Mouse (Mus musculus): ENCODE results near the gene Adh7.

The Adh7 gene

GRCm38 (mm10) chr3:138217631-138218264 is at the start of gene Adh7:
Gene Adh7 (plus strand): TSS chr3:138217760.
- DNase-seq (ENCODE audit: low spot score in 2 of 2): no peak

- DNase-seq (ENCODE audit: low spot score in 2 of 2): no peak
Observed at GRCm38 (mm10) chr3:138173291-138173690, 44.3 kb upstream of the Adh7 start.

- DNase-seq (ENCODE audit: low spot score in 2 of 2): no peak
Observed at GRCm38 (mm10) chr3:138175551-138175950, 42.0 kb upstream of the Adh7 start.

- no peak for DNase-seq (ENCODE audit: low spot score in 2 of 2)
Observed at GRCm38 (mm10) chr3:138182019-138182418, 35.5 kb upstream of the Adh7 start.

GRCm38 (mm10) chr3:138183371-138183770 is 34.2 kb upstream of the Adh7 start:
- no peak for DNase-seq (ENCODE audit: low spot score in 2 of 2)

GRCm38 (mm10) chr3:138185290-138185689 is 32.3 kb upstream of the Adh7 start:
- DNase-seq (ENCODE audit: low spot score in 2 of 2): no peak

GRCm38 (mm10) chr3:138185995-138186930 is 31.3 kb upstream of the Adh7 start:
- DNase-seq (ENCODE audit: low spot score in 2 of 2): no peak

- DNase-seq (ENCODE audit: low spot score in 2 of 2): no peak
Observed at GRCm38 (mm10) chr3:138192260-138192659, 25.3 kb upstream of the Adh7 start.

- DNase-seq (ENCODE audit: low spot score in 2 of 2): no peak
Observed at GRCm38 (mm10) chr3:138193683-138194302, 23.8 kb upstream of the Adh7 start, which contains the start of gene 4930579F01Rik. Gene 4930579F01Rik (minus strand): TSS chr3:138193825.

- no peak for DNase-seq (ENCODE audit: low spot score in 2 of 2)
Observed at GRCm38 (mm10) chr3:138197093-138197492, 20.5 kb upstream of the Adh7 start.

GRCm38 (mm10) chr3:138197556-138197955 is 20.0 kb upstream of the Adh7 start:
- DNase-seq (ENCODE audit: low spot score in 2 of 2): no peak

- peak; percentile 47 to 53 for DNase-seq (ENCODE audit: low spot score in 2 of 2)
Observed at GRCm38 (mm10) chr3:138197973-138198721, 19.4 kb upstream of the Adh7 start.

GRCm38 (mm10) chr3:138198722-138199068 is 18.9 kb upstream of the Adh7 start:
- no peak for DNase-seq (ENCODE audit: low spot score in 2 of 2)

GRCm38 (mm10) chr3:138208821-138209220 is 8.7 kb upstream of the Adh7 start:
- DNase-seq (ENCODE audit: low spot score in 2 of 2): no peak

GRCm38 (mm10) chr3:138210432-138211075 is 7.0 kb upstream of the Adh7 start:
- DNase-seq (ENCODE audit: low spot score in 2 of 2): no peak

GRCm38 (mm10) chr3:138212431-138212951 is 5.1 kb upstream of the Adh7 start:
- DNase-seq (ENCODE audit: low spot score in 2 of 2): no peak

GRCm38 (mm10) chr3:138215395-138215989 is 2.1 kb upstream of the Adh7 start:
- DNase-seq (ENCODE audit: low spot score in 2 of 2): no peak

- DNase-seq (ENCODE audit: low spot score in 2 of 2): no peak
Observed at GRCm38 (mm10) chr3:138216091-138216490, 1.5 kb upstream of the Adh7 start.

GRCm38 (mm10) chr3:138221116-138221515 is 3.6 kb downstream of the Adh7 start:
- no peak for DNase-seq (ENCODE audit: low spot score in 2 of 2)

- DNase-seq (ENCODE audit: low spot score in 2 of 2): no peak
Observed at GRCm38 (mm10) chr3:138222511-138222910, 5.0 kb downstream of the Adh7 start.

- DNase-seq (ENCODE audit: low spot score in 2 of 2): peak; percentile 39 to 56
Observed at GRCm38 (mm10) chr3:138222952-138223351, 5.4 kb downstream of the Adh7 start.
